Mouse (Mus musculus): Measurements from ENCODE around the gene Eps8. TPM values are rescaled to one million over a fixed set of nuclear protein-coding genes. Genes with fewer than 3 reads are reported as not detected.

Eps8 gene
- total RNA-seq, 2 experiments from 2014 or later, result 35.4 to 41.4 TPM

DNA sequence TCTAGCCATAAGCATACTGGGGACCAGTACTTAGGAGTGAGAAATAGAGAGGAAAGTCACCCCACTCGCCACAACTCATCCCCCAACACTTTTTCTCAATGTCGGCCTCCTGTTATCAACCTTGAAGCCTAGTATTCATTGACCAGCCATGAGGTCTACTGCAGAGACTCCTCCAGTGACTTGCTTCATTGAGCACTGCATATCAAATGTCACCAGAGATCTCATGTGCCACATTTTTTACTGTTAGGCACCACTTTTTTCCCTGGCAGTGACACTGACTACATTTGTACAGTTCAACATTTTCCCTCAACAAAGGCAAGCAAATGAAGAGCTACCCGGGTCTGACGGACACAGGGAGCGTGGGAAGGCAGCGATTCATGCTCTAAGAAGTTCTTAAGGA lies 108.6 kb downstream of the Eps8 start:
- intact Hi-C loops (cut with DNase I), result no loop called here

GRCm38 (mm10) chr6:137545341-137545740 lies 109.3 kb downstream of the Eps8 start:
- intact Hi-C loops (cut with DNase I), result no loop called here
- DNase-seq (ENCODE audit: extremely low spot score in 1 of 2, low spot score in 2 of 2), result no peak

More for the DNA sequence above, 108.6 kb downstream of the Eps8 start:
- no peak for DNase-seq (ENCODE audit: extremely low spot score in 1 of 2, low spot score in 2 of 2)

DNA sequence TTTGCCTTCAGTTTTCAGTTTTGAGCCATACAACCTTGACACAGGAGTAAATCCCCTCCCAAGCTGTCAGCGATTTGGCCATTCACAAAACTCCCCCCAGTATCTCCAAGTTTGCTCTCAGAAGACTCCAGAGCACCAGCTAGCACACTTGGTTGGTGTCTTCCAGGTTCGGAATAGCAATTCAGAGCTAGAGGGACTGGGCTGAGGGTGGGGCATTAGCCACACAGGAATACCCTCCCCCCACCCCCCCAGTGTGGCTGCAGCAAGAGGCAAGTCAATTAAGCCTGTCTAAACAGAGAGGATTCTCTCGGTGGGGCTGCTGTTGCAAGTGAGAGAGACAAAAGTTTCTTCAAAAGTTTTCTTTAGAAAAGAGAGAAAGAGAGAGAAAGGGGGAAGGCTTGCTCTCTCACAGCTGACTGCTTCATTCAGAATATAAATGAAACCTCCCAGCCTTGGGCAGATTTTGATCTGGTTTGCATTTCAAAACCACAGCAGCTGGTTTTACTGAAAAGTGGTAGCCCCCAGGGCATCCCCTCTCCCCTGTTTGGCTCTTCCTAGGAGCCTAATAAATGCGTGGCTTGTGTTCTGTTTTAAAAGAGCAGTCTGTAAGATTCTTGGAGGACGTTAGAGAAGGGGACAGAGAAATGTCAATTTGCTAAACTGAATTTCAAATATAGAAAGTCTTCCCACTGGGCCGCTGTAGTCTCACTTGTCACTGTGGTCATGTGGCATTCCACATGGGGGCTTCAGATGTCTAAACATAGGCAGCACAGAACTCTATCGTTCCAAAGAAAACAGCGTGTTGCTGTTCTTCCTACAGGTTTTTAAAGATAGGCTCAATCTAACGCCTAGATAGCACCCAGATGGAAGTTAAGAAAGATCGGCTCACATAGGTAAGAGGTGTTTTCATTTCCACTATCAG lies 112.2 kb downstream of the Eps8 start:
- DNase-seq (ENCODE audit: extremely low spot score in 1 of 2, low spot score in 2 of 2), result no peak
- intact Hi-C loops (cut with DNase I), result no loop called here

- DNase-seq (ENCODE audit: extremely low spot score in 1 of 2, low spot score in 2 of 2), result peak in 1 of 2 experiments; percentile 41
- intact Hi-C loops (cut with DNase I), result no loop called here
Observed at GRCm38 (mm10) chr6:137541216-137542176, 113.2 kb downstream of the Eps8 start.

GRCm38 (mm10) chr6:137540800-137541199 lies 113.9 kb downstream of the Eps8 start:
- no peak for DNase-seq (ENCODE audit: extremely low spot score in 1 of 2, low spot score in 2 of 2)
- intact Hi-C loops (cut with DNase I), result no loop called here

- intact Hi-C loops (cut with DNase I), result no loop called here
Observed at GRCm38 (mm10) chr6:137540346-137540745, 114.3 kb downstream of the Eps8 start.

GRCm38 (mm10) chr6:137539219-137539618 lies 115.5 kb downstream of the Eps8 start:
- intact Hi-C loops (cut with DNase I), result no loop called here
- no peak for DNase-seq (ENCODE audit: extremely low spot score in 1 of 2, low spot score in 2 of 2)

More at GRCm38 (mm10) chr6:137540346-137540745, 114.3 kb downstream of the Eps8 start:
- DNase-seq (ENCODE audit: extremely low spot score in 1 of 2, low spot score in 2 of 2), result no peak

DNA sequence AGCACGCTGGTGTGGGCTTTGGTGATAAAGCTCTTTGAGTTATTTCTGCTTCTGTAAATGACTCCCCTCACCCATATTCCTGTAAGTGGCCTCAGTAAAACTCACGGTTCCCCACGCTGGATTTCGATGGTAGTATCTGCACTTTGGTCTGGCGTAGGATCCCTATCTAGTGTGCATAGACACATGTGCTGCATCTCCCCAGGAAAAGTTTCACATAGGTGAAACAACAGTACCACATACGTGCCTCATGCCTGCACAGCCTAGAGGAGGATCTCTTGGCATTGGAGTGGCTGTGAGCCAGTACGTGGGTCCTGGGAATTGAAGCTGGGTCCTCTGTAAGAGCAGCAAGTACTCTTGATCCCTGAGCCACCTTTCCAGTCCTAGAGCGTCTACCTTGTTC lies 121.9 kb downstream of the Eps8 start:
- no peak for DNase-seq (ENCODE audit: extremely low spot score in 1 of 2, low spot score in 2 of 2)
- intact Hi-C loops (cut with DNase I), result no loop called here

DNA sequence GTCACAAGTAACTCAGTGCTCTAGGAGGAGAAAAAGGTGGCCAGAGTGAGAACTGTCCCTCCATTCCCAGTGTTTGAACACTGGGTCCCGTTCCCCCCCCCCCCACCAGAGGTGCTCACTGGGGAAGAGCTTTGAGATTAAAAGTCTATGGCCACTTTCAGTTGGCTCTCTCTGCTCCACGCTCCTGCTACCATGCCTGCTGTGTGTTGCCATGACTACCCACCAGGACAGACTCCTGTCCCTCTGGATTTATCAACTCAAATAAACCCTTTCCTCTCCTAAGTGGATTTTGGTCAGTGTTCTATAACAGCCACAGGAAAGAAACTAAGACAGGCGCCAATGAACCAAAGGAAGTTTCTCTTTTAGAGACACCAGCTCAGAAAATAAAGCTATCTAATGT lies 128.9 kb downstream of the Eps8 start:
- no peak for DNase-seq (ENCODE audit: extremely low spot score in 1 of 2, low spot score in 2 of 2)
- intact Hi-C loops (cut with DNase I), result loop anchor here (10.0 kb wide), 1 partner anchor 119 kb away; no protein-coding TSS in a partner anchor

GRCm38 (mm10) chr6:137520343-137520704 lies 134.4 kb downstream of the Eps8 start:
- intact Hi-C loops (cut with DNase I), result loop anchor here (10.0 kb wide), 1 partner anchor 124 kb away; no protein-coding TSS in a partner anchor

DNA sequence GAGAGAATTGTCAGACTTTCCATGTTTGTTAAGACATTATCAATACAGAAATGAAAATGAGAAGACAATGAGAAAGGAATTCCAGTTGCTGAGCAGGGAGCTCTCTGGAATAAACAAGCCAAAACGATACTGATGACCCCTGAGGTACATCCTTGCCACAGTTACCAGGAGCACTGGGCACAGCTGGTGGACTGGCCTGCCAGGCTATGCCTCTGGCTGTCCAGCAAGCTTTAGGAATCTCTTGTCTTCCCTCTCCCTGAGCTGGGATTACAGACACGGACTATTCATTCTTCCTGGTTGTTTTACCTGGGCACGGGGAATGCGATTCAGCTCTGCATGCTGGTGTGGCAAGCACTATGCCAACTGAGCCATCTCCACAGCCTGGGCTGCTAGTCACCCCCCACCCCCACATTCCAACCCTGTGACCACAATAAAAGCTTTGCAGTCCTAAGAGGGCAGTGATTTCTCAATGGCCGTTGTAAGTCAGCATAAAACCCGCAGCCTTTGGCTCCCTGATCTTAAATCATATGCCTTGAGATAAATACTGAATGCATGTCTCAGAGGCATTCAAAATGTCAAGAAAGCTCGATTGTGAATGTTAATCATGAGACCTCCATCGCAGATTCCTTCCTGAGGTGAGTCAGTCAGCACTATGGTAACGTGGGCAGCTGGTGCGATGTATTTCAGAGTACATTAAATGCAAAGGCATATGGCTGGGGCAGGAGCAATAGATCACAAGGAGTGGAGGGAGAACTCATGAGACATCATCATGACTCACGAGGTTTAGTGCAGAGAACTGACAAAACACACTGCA lies 134.9 kb downstream of the Eps8 start:
- peak in 1 of 2 experiments; percentile 13 for DNase-seq (ENCODE audit: extremely low spot score in 1 of 2, low spot score in 2 of 2)
- intact Hi-C loops (cut with DNase I), result loop anchor here (10.0 kb wide), 1 partner anchor 125 kb away; no protein-coding TSS in a partner anchor

More at GRCm38 (mm10) chr6:137520343-137520704, 134.4 kb downstream of the Eps8 start:
- DNase-seq (ENCODE audit: extremely low spot score in 1 of 2, low spot score in 2 of 2), result no peak

DNA sequence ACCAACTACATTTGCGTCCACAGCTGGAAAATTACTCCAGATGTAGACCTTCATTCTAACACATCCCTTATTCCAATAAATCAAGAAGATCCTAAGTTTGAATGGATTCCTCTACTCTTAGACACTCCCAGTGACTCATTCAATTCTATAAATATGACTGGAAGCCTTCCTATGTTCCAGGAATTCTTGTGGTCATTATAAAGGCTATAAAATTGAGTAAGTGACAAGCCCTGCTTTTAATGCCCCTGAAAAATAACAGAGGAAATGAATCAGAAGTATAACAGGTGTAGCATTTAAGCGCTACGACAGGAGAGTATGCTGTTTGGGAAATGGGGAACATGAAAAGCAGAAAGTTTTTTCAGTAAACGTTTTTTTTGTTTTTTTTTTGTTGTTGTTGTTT lies 139.8 kb downstream of the Eps8 start:
- no peak for DNase-seq (ENCODE audit: extremely low spot score in 1 of 2, low spot score in 2 of 2)
- intact Hi-C loops (cut with DNase I), result no loop called here

DNA sequence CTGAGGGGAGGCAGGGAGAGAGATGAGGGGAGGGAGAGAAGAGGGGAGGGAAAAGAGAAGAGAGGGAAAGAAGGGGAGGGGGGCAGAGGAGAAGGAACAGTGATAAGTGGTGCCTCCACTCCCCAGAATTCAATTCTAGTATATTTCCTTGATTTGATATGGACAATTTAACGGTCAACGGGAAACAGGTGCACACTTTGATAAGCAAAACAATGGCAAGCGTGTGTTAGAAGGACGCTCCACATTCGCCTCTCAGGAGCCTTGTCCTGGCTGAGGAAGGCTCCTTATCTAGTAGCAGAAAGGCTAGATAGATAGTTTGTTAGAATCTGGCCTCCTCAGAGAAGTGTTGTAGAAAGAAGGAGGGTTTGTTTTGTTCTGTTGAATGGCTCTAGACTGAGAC lies 141.9 kb downstream of the Eps8 start:
- no peak for DNase-seq (ENCODE audit: extremely low spot score in 1 of 2, low spot score in 2 of 2)
- intact Hi-C loops (cut with DNase I), result no loop called here

GRCm38 (mm10) chr6:137509341-137510045 lies 145.2 kb downstream of the Eps8 start:
- DNase-seq (ENCODE audit: extremely low spot score in 1 of 2, low spot score in 2 of 2), result no peak
- intact Hi-C loops (cut with DNase I), result no loop called here

DNA sequence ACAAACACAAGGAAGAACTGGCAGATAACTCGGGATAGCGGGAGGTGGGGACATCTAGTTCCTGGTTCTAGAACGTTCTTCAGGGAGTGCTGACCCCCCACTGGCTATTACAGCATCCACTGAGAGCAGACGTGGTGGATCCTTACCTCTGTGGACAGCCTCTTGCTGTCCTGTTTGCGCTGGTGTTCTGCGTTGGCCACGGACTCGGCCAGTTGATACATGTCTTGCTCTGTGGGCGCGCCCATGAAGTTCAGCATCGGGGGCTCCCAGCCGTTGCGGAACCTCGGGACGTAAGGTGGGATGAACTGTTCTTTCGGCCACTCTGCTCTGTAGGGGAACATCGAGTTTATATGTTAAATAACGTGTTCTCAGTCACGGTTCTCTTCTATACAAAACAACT lies 145.7 kb downstream of the Eps8 start:
- intact Hi-C loops (cut with DNase I), result no loop called here
- no peak for DNase-seq (ENCODE audit: extremely low spot score in 1 of 2, low spot score in 2 of 2)

GRCm38 (mm10) chr6:137506563-137506962 lies 148.1 kb downstream of the Eps8 start:
- intact Hi-C loops (cut with DNase I), result no loop called here
- DNase-seq (ENCODE audit: extremely low spot score in 1 of 2, low spot score in 2 of 2), result no peak

- intact Hi-C loops (cut with DNase I), result no loop called here
Observed at GRCm38 (mm10) chr6:137505555-137506227, 149.0 kb downstream of the Eps8 start.

More at GRCm38 (mm10) chr6:137505555-137506227, 149.0 kb downstream of the Eps8 start:
- DNase-seq (ENCODE audit: extremely low spot score in 1 of 2, low spot score in 2 of 2), result no peak
